Mouse (Mus musculus): Measurements from ENCODE around the gene Prpsap1. TPM values are rescaled to one million over a fixed set of nuclear protein-coding genes. Genes with fewer than 3 reads are reported as not detected.

Gene Prpsap1
- total and polyA plus RNA-seq, 3 experiments, result 79.8 to 114 (median 114) TPM

DNA sequence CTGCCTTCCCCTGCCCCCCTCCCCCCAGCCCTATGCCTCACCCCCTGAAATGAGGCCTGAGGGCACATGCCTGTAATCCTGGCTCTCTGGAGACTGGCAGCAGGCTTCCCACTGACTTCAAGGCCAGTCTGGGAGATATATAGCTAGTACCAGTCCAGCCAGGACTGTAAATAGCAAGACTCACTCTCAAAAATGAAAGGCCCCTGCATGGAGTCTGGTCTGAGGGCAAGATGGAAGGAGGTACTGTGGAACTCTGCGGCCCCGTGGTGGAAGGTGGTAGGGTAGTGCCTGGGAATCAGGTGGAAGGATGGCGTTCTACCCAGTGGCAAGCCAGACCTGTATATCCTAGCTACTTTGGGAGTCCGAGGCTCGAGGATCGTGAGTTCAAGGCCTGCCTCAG lies 50.1 kb downstream of the Prpsap1 start:
- H3K9me3 ChIP-seq (replicated peaks; ENCODE audit: low read length), result peaks cover 1% of the 10 kb centered on the region
- peaks cover 67 to 73% of the 10 kb centered on the region in 2 experiments for H3K4me1 ChIP-seq (ENCODE audit: control insufficient read depth in 1 of 2, insufficient read depth in 2 of 2)
- no peak overlapping the region for H3K9ac ChIP-seq (ENCODE audit: insufficient read depth, low read depth)
- H3K4me3 ChIP-seq (replicated peaks in 1 of 3; ENCODE audit: low read depth in 2 of 3, low read length in 2 of 3, poor library complexity in 1 of 3), result no peak overlapping the region
- H3K4me2 ChIP-seq (ENCODE audit: insufficient read depth, low read depth, poor library complexity, severe bottlenecking), result no peak overlapping the region
- dilution Hi-C loops (cut with MboI; ENCODE audit: extremely low pct_ligation_motif_present, extremely low pct_unique_long_range_greater_than_20kb, low sequenced_read_pairs) (no loop called here), in situ Hi-C loops (cut with MboI; ENCODE audit: low pct_ligation_motif_present, low pct_unique_long_range_greater_than_20kb, low sequenced_read_pairs) (loop anchor here (5.0 kb wide), 1 partner anchor 42 kb away; no protein-coding TSS in a partner anchor)
- H3K27me3 ChIP-seq (replicated peaks), result no peaks in the 10 kb centered on the region
- no peak overlapping the region for H3K27ac ChIP-seq (ENCODE audit: insufficient read depth, low read depth)
- H3K79me2 ChIP-seq (replicated peaks; ENCODE audit: control insufficient read depth, extremely low read depth, insufficient read depth, poor library complexity, severe bottlenecking), result no peaks in the 10 kb centered on the region
- H3K36me3 ChIP-seq (replicated peaks in 1 of 2; ENCODE audit: control insufficient read depth in 1 of 2, insufficient read depth in 1 of 2, low read length in 1 of 2), result peaks cover 6 to 25% of the 10 kb centered on the region in 2 experiments
- TF ChIP-seq EP300 (IDR thresholded peaks at IDR 0.05; ENCODE audit: low read length), result no peak
- DNase-seq (ENCODE audit: extremely low read depth), result no peak

DNA sequence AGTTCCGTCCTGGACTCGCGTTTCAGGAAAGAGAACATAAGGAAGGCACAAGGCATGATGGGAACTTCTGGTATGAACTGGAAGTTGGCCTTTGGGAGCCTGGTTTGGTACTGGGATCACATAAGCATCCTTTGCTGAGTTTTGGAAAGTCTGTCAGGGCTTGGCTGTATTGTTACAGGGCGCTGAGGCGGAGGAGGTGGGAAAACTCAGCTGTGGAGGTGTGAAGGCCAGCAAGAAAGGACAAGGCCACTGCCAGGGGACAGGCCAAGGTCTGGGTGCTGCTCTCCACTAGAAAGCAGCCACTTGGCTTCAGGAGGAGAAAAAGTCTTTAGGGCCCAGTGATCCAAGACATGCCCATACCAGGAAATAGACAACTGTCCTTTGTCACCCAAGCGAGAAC lies 50.7 kb downstream of the Prpsap1 start:
- Histone ChIP-seq H3K4me3 (replicated peaks in 1 of 3; ENCODE audit: low read depth in 2 of 3, low read length in 2 of 3, poor library complexity in 1 of 3) (no peak overlapping the region), H3K4me2 (ENCODE audit: insufficient read depth, low read depth, poor library complexity, severe bottlenecking) (no peak overlapping the region), H3K4me1 (ENCODE audit: control insufficient read depth in 1 of 2, insufficient read depth in 2 of 2) (peaks cover 68 to 75% of the 10 kb centered on the region in 2 experiments), H3K79me2 (replicated peaks; ENCODE audit: control insufficient read depth, extremely low read depth, insufficient read depth, poor library complexity, severe bottlenecking) (no peaks in the 10 kb centered on the region), H3K36me3 (replicated peaks in 1 of 2; ENCODE audit: control insufficient read depth in 1 of 2, insufficient read depth in 1 of 2, low read length in 1 of 2) (peaks cover 6 to 27% of the 10 kb centered on the region in 2 experiments), H3K27me3 (replicated peaks) (no peaks in the 10 kb centered on the region), H3K27ac (ENCODE audit: insufficient read depth, low read depth) (0 out of 2 replicates have a peak overlapping the region, but pooled peaks have one; percentile 6), H3K9me3 (replicated peaks; ENCODE audit: low read length) (no peaks in the 10 kb centered on the region), H3K9ac (ENCODE audit: insufficient read depth, low read depth) (no peak overlapping the region)
- no peak for TF ChIP-seq IRF4 (IDR thresholded peaks at IDR 0.05; ENCODE audit: low read depth, low read length)
- dilution Hi-C loops (cut with MboI; ENCODE audit: extremely low pct_ligation_motif_present, extremely low pct_unique_long_range_greater_than_20kb, low sequenced_read_pairs) (no loop called here), in situ Hi-C loops (cut with MboI; ENCODE audit: low pct_ligation_motif_present, low pct_unique_long_range_greater_than_20kb, low sequenced_read_pairs) (loop anchor here (5.0 kb wide), 1 partner anchor 41 kb away; no protein-coding TSS in a partner anchor)
- no peak for DNase-seq (ENCODE audit: extremely low read depth)

- peaks cover 64 to 76% of the 10 kb centered on the region in 2 experiments for H3K4me1 ChIP-seq (ENCODE audit: control insufficient read depth in 1 of 2, insufficient read depth in 2 of 2)
- peaks cover 7 to 27% of the 10 kb centered on the region in 2 experiments for H3K36me3 ChIP-seq (replicated peaks in 1 of 2; ENCODE audit: control insufficient read depth in 1 of 2, insufficient read depth in 1 of 2, low read length in 1 of 2)
- DNase-seq (ENCODE audit: extremely low read depth), result no peak
Observed at GRCm38 (mm10) chr11:116442867-116443177, 51.2 kb downstream of the Prpsap1 start.

More at GRCm38 (mm10) chr11:116442867-116443177, 51.2 kb downstream of the Prpsap1 start:
- Histone ChIP-seq H3K27me3 (replicated peaks) (no peaks in the 10 kb centered on the region), H3K9ac (ENCODE audit: insufficient read depth, low read depth) (no peak overlapping the region), H3K9me3 (replicated peaks; ENCODE audit: low read length) (no peaks in the 10 kb centered on the region), H3K27ac (ENCODE audit: insufficient read depth, low read depth) (peak overlapping the region; percentile 12; the same call in 1 of the 2 replicates), H3K4me2 (ENCODE audit: insufficient read depth, low read depth, poor library complexity, severe bottlenecking) (no peak overlapping the region), H3K79me2 (replicated peaks; ENCODE audit: control insufficient read depth, extremely low read depth, insufficient read depth, poor library complexity, severe bottlenecking) (0 out of 2 replicates have a peak, but pooled peaks cover under 1% of the 10 kb centered on the region), H3K4me3 (replicated peaks in 1 of 3; ENCODE audit: low read depth in 2 of 3, low read length in 2 of 3, poor library complexity in 1 of 3) (no peak overlapping the region)
- dilution Hi-C loops (cut with MboI; ENCODE audit: extremely low pct_ligation_motif_present, extremely low pct_unique_long_range_greater_than_20kb, low sequenced_read_pairs), result no loop called here
- in situ Hi-C loops (cut with MboI; ENCODE audit: low pct_ligation_motif_present, low pct_unique_long_range_greater_than_20kb, low sequenced_read_pairs), result loop anchor here (5.0 kb wide), 1 partner anchor 41 kb away; no protein-coding TSS in a partner anchor
- TF ChIP-seq KAT2A (IDR thresholded peaks at IDR 0.05; ENCODE audit: insufficient replicate concordance, low read length), result no peak
- TF ChIP-seq POLR2AphosphoS2 (IDR thresholded peaks at IDR 0.05; ENCODE audit: low read depth, low read length), result no peak
- TF ChIP-seq SIN3A (IDR thresholded peaks at IDR 0.05; ENCODE audit: low read length), result no peak
- no peak for TF ChIP-seq ZKSCAN1 (IDR thresholded peaks at IDR 0.05; ENCODE audit: borderline replicate concordance, low read depth, low read length)
- TF ChIP-seq MAX (IDR thresholded peaks at IDR 0.05; ENCODE audit: low read length), result no peak
- TF ChIP-seq NRF1 (IDR thresholded peaks at IDR 0.05; ENCODE audit: low read depth, low read length), result no peak
- TF ChIP-seq UBTF (IDR thresholded peaks at IDR 0.05; ENCODE audit: low read depth, low read length), result no peak
- TF ChIP-seq MAFK (IDR thresholded peaks at IDR 0.05; ENCODE audit: insufficient replicate concordance, low read length), result no peak
- TF ChIP-seq BHLHE40 (IDR thresholded peaks at IDR 0.05; ENCODE audit: low read depth, low read length), result no peak
- no peak for TF ChIP-seq ELF1 (IDR thresholded peaks at IDR 0.05; ENCODE audit: low read depth, low read length)
- no peak for TF ChIP-seq HCFC1 (IDR thresholded peaks at IDR 0.05; ENCODE audit: low read depth, low read length)
- no peak for TF ChIP-seq EP300 (IDR thresholded peaks at IDR 0.05; ENCODE audit: low read length)
- TF ChIP-seq SMC3 (IDR thresholded peaks at IDR 0.05; ENCODE audit: low read depth, low read length), result no peak
- TF ChIP-seq ZNF384 (IDR thresholded peaks at IDR 0.05; ENCODE audit: low read depth, low read length), result no peak
- no peak for TF ChIP-seq MAZ (IDR thresholded peaks at IDR 0.05; ENCODE audit: low read depth, low read length)
- TF ChIP-seq USF1 (IDR thresholded peaks at IDR 0.05; ENCODE audit: low read depth, low read length), result no peak
- TF ChIP-seq USF2 (conservative IDR thresholded peaks at IDR 0.05; ENCODE audit: low read depth, low read length), result no peak
- TF ChIP-seq MYC (IDR thresholded peaks at IDR 0.05; ENCODE audit: low read depth, low read length), result no peak
- TF ChIP-seq IRF4 (IDR thresholded peaks at IDR 0.05; ENCODE audit: low read depth, low read length), result no peak
- no peak for TF ChIP-seq MEF2A (IDR thresholded peaks at IDR 0.05; ENCODE audit: borderline replicate concordance, low read depth, low read length)

Measured in CH12.LX (cell line).